Mouse (Mus musculus) liver, embryonic 14.5 days (tissue): ENCODE measurements at regions not wholly inside any gene's neighbourhood (a gene's known extent, or its start where the extent isn't known, plus 50 kb on each side); places are given as distances from the start of the nearest gene placed in this dataset.

Source experiments
- CTCF ChIP-seq: IDR thresholded peaks from 2 replicates; pipeline ENCODE4 v1.5.1; 2016; ENCODE audit warnings: antibody characterized with exemption, low read depth, control low read depth
- EP300 ChIP-seq: IDR thresholded peaks from 2 replicates; pipeline ENCODE4 v1.6.1; 2016; ENCODE audit warnings: antibody characterized with exemption, low read depth

DNA sequence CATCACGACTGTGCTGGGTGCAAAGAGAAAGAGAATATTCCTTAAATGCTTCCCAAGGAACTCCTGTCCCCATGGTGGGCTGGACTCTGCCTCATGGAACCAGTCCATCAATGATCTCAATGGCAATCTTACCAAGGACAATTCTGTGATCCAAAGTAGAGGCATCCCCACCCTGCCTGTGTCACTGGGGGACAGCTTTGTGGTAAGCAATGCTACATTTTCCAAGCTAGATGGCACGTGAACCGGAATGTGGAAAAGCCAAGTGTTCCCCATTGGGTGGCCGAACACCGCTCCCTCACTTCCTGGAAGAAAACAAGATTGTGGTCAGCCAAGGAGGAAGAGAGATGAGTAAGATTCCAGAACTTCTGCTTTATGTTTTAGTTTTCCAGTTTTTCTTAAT, 164.7 kb upstream of the Tmtc1 start:
- no peak for TF ChIP-seq EP300
- no peak for TF ChIP-seq CTCF
